Mouse (Mus musculus) effector memory CD4-positive, alpha-beta T cell, adult 5 months (primary cell): ENCODE measurements around the gene 3300002I08Rik. TPM values are rescaled to one million over a fixed set of nuclear protein-coding genes. Genes with fewer than 3 reads are reported as not detected.

Experiments used
- polyA plus RNA-seq: library from polyadenylated mRNA; unstranded; fragments of 100-300 nt; shearing (Covaris generic); gene quantifications from one replicate; pipeline ENCODE4 v1.2.1, GENCODE M21; 2017

3300002I08Rik gene
- polyA plus RNA-seq: 1.8 TPM

GRCm38 (mm10) chr2:150362113-150362877 lies at the start of gene 3300002I08Rik:
3300002I08Rik (minus strand) TSS chr2:150362765.

GRCm38 (mm10) chr2:150323402-150323801 lies 39.2 kb downstream of the 3300002I08Rik start, which contains the start of gene Gm10130:
Gm10130 (plus strand) TSS chr2:150323702.

Other genes with a start within 250 kb of the 3300002I08Rik start
- gene Zfp120, start 226.1 kb downstream of the 3300002I08Rik start, polyA plus RNA-seq: 11.6 TPM
- not detected for gene Gm10770, start 183.1 kb downstream of the 3300002I08Rik start, polyA plus RNA-seq
- not detected for gene Gm14139, start 181.0 kb downstream of the 3300002I08Rik start, polyA plus RNA-seq
- gene Zfp937, start 144.7 kb downstream of the 3300002I08Rik start, polyA plus RNA-seq: 1.6 TPM
- gene Gm21994, start 107.2 kb downstream of the 3300002I08Rik start, polyA plus RNA-seq: 4.9 TPM
- not detected for gene Gm14124, start 105.2 kb downstream of the 3300002I08Rik start, polyA plus RNA-seq
- gene Gm10130, start 39.1 kb downstream of the 3300002I08Rik start, polyA plus RNA-seq: 3.2 TPM
- 1.9 TPM for gene Zfp442, start 88.7 kb upstream of the 3300002I08Rik start, polyA plus RNA-seq
- not detected for gene Zfp345, start 122.3 kb upstream of the 3300002I08Rik start, polyA plus RNA-seq
- gene Cst7, start 207.7 kb upstream of the 3300002I08Rik start, polyA plus RNA-seq: 119 TPM
- gene Apmap, start 245.8 kb upstream of the 3300002I08Rik start, polyA plus RNA-seq: 34.5 TPM